Mouse (Mus musculus) granulocyte monocyte progenitor cell, adult 5-6 weeks (primary cell): ENCODE data around the gene Asb8. TPM values are rescaled to one million over a fixed set of nuclear protein-coding genes. Genes with fewer than 3 reads are reported as not detected.
A peak's percentile ranks its signal among the peaks of the same experiment; 100 is the strongest.

Source experiments
- ATAC-seq: replicated peaks from 2 replicates; pipeline ENCODE4 v1.8.0; 2016; ENCODE audit warnings: mild to moderate bottlenecking, moderate TSS enrichment, inconsistent platforms; ENCODE audit not compliant: poor library complexity, severe bottlenecking
- total RNA-seq, 2 experiments: library from RNA; stranded (forward) in 1 of 2; stranded (reverse) in 1 of 2; fragments of 200-712, 200-1000 nt in 1 of 2; fragments of >200 nt in 1 of 2; fragmentation: Nextera tagmentation in 1 of 2; gene quantifications; 2 replicates each; pipeline ENCODE4 v1.2.3; 2014 to 2017

Asb8 gene
- total RNA-seq, 2 experiments from 2014 or later, result 22.8 to 27.8 TPM

DNA sequence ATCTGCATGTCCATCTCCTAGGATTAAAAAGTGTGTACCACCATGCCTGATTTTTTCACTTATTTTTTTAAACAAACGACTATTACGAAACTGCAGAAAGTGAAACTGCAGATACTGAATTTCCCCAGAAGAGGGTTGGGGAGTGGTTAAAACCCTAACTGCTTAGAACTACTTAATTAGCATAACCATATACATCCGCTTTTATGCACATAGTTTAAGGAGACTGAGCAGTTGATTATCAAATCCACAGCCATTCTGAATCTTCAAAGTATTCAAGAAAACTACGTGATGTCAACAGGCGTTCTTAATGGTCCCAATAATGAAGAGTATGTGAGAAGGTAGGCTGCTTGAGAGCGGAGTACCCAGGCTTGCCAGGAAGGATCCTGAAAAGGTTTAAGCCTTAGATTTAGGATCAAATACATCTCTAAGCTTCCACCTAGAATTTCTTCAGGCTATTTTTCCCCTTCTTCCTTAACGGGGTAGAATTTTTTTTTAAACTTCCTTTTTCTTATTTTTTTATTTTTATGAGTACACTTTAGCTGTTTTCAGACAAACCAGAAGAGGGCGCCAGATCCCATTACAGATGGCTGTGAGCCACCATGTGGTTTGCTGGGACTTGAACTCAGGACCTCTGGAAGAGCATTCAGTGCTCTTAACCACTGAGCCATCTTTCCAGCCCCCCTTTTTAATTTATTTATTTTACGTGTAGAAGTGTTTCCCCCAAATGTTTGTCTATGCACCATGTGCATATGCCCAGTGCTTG is 75.8 kb downstream of the Asb8 start:
- ATAC-seq, result peak; percentile 67

DNA sequence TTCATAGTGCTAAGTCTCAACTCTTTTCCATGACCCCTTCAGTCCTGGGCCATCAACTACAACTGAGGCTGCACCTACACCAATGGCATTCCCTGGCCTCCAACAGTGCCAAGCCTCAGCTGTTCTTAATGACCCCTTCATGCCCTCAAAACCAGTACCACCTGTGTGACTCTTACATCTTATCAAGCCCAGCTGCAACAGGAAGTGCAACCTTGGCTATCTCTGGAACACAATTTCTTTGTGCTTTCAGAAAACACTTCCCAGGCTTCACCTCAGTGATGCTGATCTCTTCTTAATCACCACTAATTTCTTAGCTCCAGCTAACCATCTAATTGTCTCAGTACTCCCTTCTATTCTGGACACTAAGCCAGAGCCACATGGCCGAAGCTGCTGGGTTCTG is 76.5 kb downstream of the Asb8 start:
- no peak for ATAC-seq

Other genes starting within 250 kb of the Asb8 start
- gene Tmem106c, start 201.4 kb downstream of the Asb8 start, total RNA-seq (2014; fragmentation: Nextera tagmentation), result 48.8 and 61.7 TPM in 2 replicates
- gene Tmem106c, start 201.4 kb downstream of the Asb8 start, total RNA-seq (2017), result 29.0 and 32.7 TPM in 2 replicates
- not detected in 2 replicates for gene Col2a1, start 160.9 kb downstream of the Asb8 start, total RNA-seq (2014; fragmentation: Nextera tagmentation)
- not detected in 2 replicates for gene Col2a1, start 160.9 kb downstream of the Asb8 start, total RNA-seq (2017)
- 9.5 and 11.5 TPM in 2 replicates for gene Pfkm, start 73.0 kb downstream of the Asb8 start, total RNA-seq (2014; fragmentation: Nextera tagmentation)
- 10.8 and 15.8 TPM in 2 replicates for gene Pfkm, start 73.0 kb downstream of the Asb8 start, total RNA-seq (2017)
- 82.1 and 83.1 TPM in 2 replicates for gene Senp1, start 71.9 kb downstream of the Asb8 start, total RNA-seq (2014; fragmentation: Nextera tagmentation)
- gene Senp1, start 71.9 kb downstream of the Asb8 start, total RNA-seq (2017), result 60.5 and 66.6 TPM in 2 replicates
- not detected in 2 replicates for gene Ccdc184, start 1.5 kb upstream of the Asb8 start, total RNA-seq (2014; fragmentation: Nextera tagmentation)
- gene Ccdc184, start 1.5 kb upstream of the Asb8 start, total RNA-seq (2017), result not detected in 2 replicates
- not detected in 2 replicates for gene Olfr288, start 29.9 kb upstream of the Asb8 start, total RNA-seq (2014; fragmentation: Nextera tagmentation)
- gene Olfr288, start 29.9 kb upstream of the Asb8 start, total RNA-seq (2017), result not detected in 2 replicates
- not detected in 2 replicates for gene Gm44579, start 55.4 kb upstream of the Asb8 start, total RNA-seq (2014; fragmentation: Nextera tagmentation)
- gene Gm44579, start 55.4 kb upstream of the Asb8 start, total RNA-seq (2017), result not detected in 2 replicates
- not detected in 2 replicates for gene Olfr287, start 55.4 kb upstream of the Asb8 start, total RNA-seq (2014; fragmentation: Nextera tagmentation)
- not detected in 2 replicates for gene Olfr287, start 55.4 kb upstream of the Asb8 start, total RNA-seq (2017)
- gene Olfr286, start 68.8 kb upstream of the Asb8 start, total RNA-seq (2014; fragmentation: Nextera tagmentation), result 0.36 TPM in 1 of 2 replicates, not detected in the other
- gene Olfr286, start 68.8 kb upstream of the Asb8 start, total RNA-seq (2017), result 0.86 TPM in 1 of 2 replicates, not detected in the other
- gene H1fnt, start 91.7 kb upstream of the Asb8 start, total RNA-seq (2014; fragmentation: Nextera tagmentation), result not detected in 2 replicates
- gene H1fnt, start 91.7 kb upstream of the Asb8 start, total RNA-seq (2017), result not detected in 2 replicates
- not detected in 2 replicates for gene Zfp641, start 130.5 kb upstream of the Asb8 start, total RNA-seq (2014; fragmentation: Nextera tagmentation)
- not detected in 2 replicates for gene Zfp641, start 130.5 kb upstream of the Asb8 start, total RNA-seq (2017)
- gene Olfr285, start 151.7 kb upstream of the Asb8 start, total RNA-seq (2014; fragmentation: Nextera tagmentation), result not detected in 2 replicates
- gene Olfr285, start 151.7 kb upstream of the Asb8 start, total RNA-seq (2017), result not detected in 2 replicates
- not detected in 2 replicates for gene Olfr284, start 175.4 kb upstream of the Asb8 start, total RNA-seq (2014; fragmentation: Nextera tagmentation)
- gene Olfr284, start 175.4 kb upstream of the Asb8 start, total RNA-seq (2017), result not detected in 2 replicates
- gene Olfr283, start 215.3 kb upstream of the Asb8 start, total RNA-seq (2014; fragmentation: Nextera tagmentation), result not detected in 2 replicates
- gene Olfr283, start 215.3 kb upstream of the Asb8 start, total RNA-seq (2017), result not detected in 2 replicates